Mouse (Mus musculus): ENCODE measurements around the gene Psmc5. TPM values are rescaled to one million over a fixed set of nuclear protein-coding genes. Genes with fewer than 3 reads are reported as not detected.
"Not testable (repeated sequence)": the region's sequence is repeated elsewhere in the genome, so short reads cannot be mapped to it uniquely, and the experiment has no call there.

The Psmc5 gene
- polyA plus RNA-seq, 1 experiment = 289 TPM

GRCm38 (mm10) chr11:106216730-106217490 is 39.0 kb upstream of the Psmc5 start, which contains the start of gene Ddx42:
Gene Ddx42, plus strand, starts transcription at chr11:106216926.
- Histone ChIP-seq H3K4me3 (ENCODE audit: insufficient read depth, poor library complexity, severe bottlenecking) (peak within 1 kb of the TSS; percentile 99), H3K79me2 (ENCODE audit: control insufficient read depth, insufficient read depth) (peaks cover 97% of the 10 kb centered on the region), H3K27me3 (ENCODE audit: control insufficient read depth, insufficient read depth, insufficient read length) (no peaks in the 10 kb centered on the region), H3K79me3 (ENCODE audit: low read depth) (peaks cover 85% of the 10 kb centered on the region), H3ac (ENCODE audit: control insufficient read depth, insufficient read length, low read depth) (peak within 1 kb of the TSS; percentile 94), H3K36me3 (ENCODE audit: control insufficient read depth, insufficient read depth) (peaks cover 26% of the 10 kb centered on the region)
- TF ChIP-seq MYOG (IDR thresholded peaks at IDR 0.05; ENCODE audit: control insufficient read depth, extremely low read depth, insufficient read length) (no peak), MYOD1 (IDR thresholded peaks at IDR 0.05; ENCODE audit: control insufficient read depth, insufficient read length, low read depth) (no peak), CEBPB (IDR thresholded peaks at IDR 0.05; ENCODE audit: low read depth) (no peak), USF1 (IDR thresholded peaks at IDR 0.05; ENCODE audit: low read depth) (no peak), CTCF (IDR thresholded peaks at IDR 0.05; ENCODE audit: control insufficient read depth, insufficient read depth, insufficient read length) (no peak), FOSL1 (IDR thresholded peaks at IDR 0.05; ENCODE audit: insufficient read depth, low read length, poor library complexity, severe bottlenecking) (no peak), MAX (IDR thresholded peaks at IDR 0.05) (no peak)

GRCm38 (mm10) chr11:106220603-106221002 is 35.4 kb upstream of the Psmc5 start:
- Histone ChIP-seq H3K36me3 (ENCODE audit: control insufficient read depth, insufficient read depth) (peaks cover 22% of the 10 kb centered on the region), H3ac (ENCODE audit: control insufficient read depth, insufficient read length, low read depth) (no peak overlapping the region), H3K79me3 (ENCODE audit: low read depth) (peaks cover 82% of the 10 kb centered on the region), H3K79me2 (ENCODE audit: control insufficient read depth, insufficient read depth) (peaks cover 97% of the 10 kb centered on the region), H3K27me3 (ENCODE audit: control insufficient read depth, insufficient read depth, insufficient read length) (no peaks in the 10 kb centered on the region), H3K4me3 (ENCODE audit: insufficient read depth, poor library complexity, severe bottlenecking) (no peak overlapping the region)
- TF ChIP-seq MAX (IDR thresholded peaks at IDR 0.05) (no peak), CTCF (IDR thresholded peaks at IDR 0.05; ENCODE audit: control insufficient read depth, insufficient read depth, insufficient read length) (no peak), USF1 (IDR thresholded peaks at IDR 0.05; ENCODE audit: low read depth) (no peak), FOSL1 (IDR thresholded peaks at IDR 0.05; ENCODE audit: insufficient read depth, low read length, poor library complexity, severe bottlenecking) (no peak), CEBPB (IDR thresholded peaks at IDR 0.05; ENCODE audit: low read depth) (no peak), MYOG (IDR thresholded peaks at IDR 0.05; ENCODE audit: control insufficient read depth, extremely low read depth, insufficient read length) (no peak), MYOD1 (IDR thresholded peaks at IDR 0.05; ENCODE audit: control insufficient read depth, insufficient read length, low read depth) (no peak)

DNA sequence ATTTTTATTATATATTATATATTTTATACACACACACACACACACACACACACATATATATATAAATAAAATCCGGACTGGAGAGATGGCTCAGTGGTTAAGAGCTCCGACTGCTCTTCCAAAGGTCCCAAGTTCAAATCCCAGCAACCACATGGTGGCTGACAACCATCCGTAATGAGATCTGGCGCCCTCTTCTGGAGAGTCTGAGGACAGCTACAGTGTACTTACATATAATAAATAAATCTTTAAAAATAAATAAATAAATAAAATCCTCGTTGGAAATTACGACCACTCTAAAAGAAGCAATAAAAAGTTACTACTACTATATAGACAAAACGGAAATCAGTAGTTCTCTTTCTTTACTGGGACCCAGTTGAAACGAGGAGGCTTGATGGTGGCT is 22.0 kb upstream of the Psmc5 start:
- H3ac ChIP-seq (ENCODE audit: control insufficient read depth, insufficient read length, low read depth); H3K4me3 ChIP-seq (ENCODE audit: insufficient read depth, poor library complexity, severe bottlenecking); H3K79me2 ChIP-seq (ENCODE audit: control insufficient read depth, insufficient read depth); H3K79me3 ChIP-seq (ENCODE audit: low read depth); H3K27me3 ChIP-seq (ENCODE audit: control insufficient read depth, insufficient read depth, insufficient read length): not testable (repeated sequence)
- peaks cover 95% of the 10 kb centered on the region for H3K36me3 ChIP-seq (ENCODE audit: control insufficient read depth, insufficient read depth)

GRCm38 (mm10) chr11:106246834-106247233 is 9.1 kb upstream of the Psmc5 start:
- TF ChIP-seq MAX (IDR thresholded peaks at IDR 0.05) (no peak), FOSL1 (IDR thresholded peaks at IDR 0.05; ENCODE audit: insufficient read depth, low read length, poor library complexity, severe bottlenecking) (no peak), CEBPB (IDR thresholded peaks at IDR 0.05; ENCODE audit: low read depth) (no peak)
- peaks cover 100% of the 10 kb centered on the region for H3K36me3 ChIP-seq (ENCODE audit: control insufficient read depth, insufficient read depth)
- peaks cover 19% of the 10 kb centered on the region for H3K79me2 ChIP-seq (ENCODE audit: control insufficient read depth, insufficient read depth)
- no peak overlapping the region for H3K4me3 ChIP-seq (ENCODE audit: insufficient read depth, poor library complexity, severe bottlenecking)
- no peak overlapping the region for H3ac ChIP-seq (ENCODE audit: control insufficient read depth, insufficient read length, low read depth)
- H3K79me3 ChIP-seq (ENCODE audit: low read depth) = no peaks in the 10 kb centered on the region
- H3K27me3 ChIP-seq (ENCODE audit: control insufficient read depth, insufficient read depth, insufficient read length) = no peaks in the 10 kb centered on the region

DNA sequence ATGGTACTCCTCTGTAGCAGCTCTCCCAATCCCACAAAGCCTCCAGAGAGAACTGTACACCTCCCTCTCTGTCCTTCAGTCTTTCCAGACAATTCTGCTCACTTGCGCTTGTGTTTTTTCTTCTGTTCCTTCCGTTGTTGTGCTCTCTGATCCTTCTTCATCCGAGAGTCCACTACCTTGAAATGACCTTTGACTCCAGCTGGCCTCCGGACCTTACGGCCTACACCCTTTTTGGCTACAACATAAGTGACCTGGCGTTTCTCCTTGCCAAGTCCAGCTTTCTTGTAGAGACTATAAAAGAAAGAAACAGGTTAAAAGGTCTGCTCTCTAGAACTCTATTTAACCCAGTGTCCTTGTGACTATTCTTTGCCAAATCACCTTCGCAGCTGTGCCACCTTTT is 6.6 kb upstream of the Psmc5 start:
- no peaks in the 10 kb centered on the region for H3K27me3 ChIP-seq (ENCODE audit: control insufficient read depth, insufficient read depth, insufficient read length)
- H3K79me2 ChIP-seq (ENCODE audit: control insufficient read depth, insufficient read depth) = peaks cover 41% of the 10 kb centered on the region
- H3K4me3 ChIP-seq (ENCODE audit: insufficient read depth, poor library complexity, severe bottlenecking) = no peak overlapping the region
- peaks cover 100% of the 10 kb centered on the region for H3K36me3 ChIP-seq (ENCODE audit: control insufficient read depth, insufficient read depth)
- no peak for TF ChIP-seq CTCF (IDR thresholded peaks at IDR 0.05; ENCODE audit: control insufficient read depth, insufficient read depth, insufficient read length)
- TF ChIP-seq MYOG (IDR thresholded peaks at IDR 0.05; ENCODE audit: control insufficient read depth, extremely low read depth, insufficient read length) = no peak
- TF ChIP-seq MYOD1 (IDR thresholded peaks at IDR 0.05; ENCODE audit: control insufficient read depth, insufficient read length, low read depth) = no peak
- TF ChIP-seq CEBPB (IDR thresholded peaks at IDR 0.05; ENCODE audit: low read depth) = no peak
- TF ChIP-seq USF1 (IDR thresholded peaks at IDR 0.05; ENCODE audit: low read depth) = no peak
- TF ChIP-seq FOSL1 (IDR thresholded peaks at IDR 0.05; ENCODE audit: insufficient read depth, low read length, poor library complexity, severe bottlenecking) = no peak
- no peak for TF ChIP-seq MAX (IDR thresholded peaks at IDR 0.05)
- peaks cover 9% of the 10 kb centered on the region for H3K79me3 ChIP-seq (ENCODE audit: low read depth)
- H3ac ChIP-seq (ENCODE audit: control insufficient read depth, insufficient read length, low read depth) = no peak overlapping the region

DNA sequence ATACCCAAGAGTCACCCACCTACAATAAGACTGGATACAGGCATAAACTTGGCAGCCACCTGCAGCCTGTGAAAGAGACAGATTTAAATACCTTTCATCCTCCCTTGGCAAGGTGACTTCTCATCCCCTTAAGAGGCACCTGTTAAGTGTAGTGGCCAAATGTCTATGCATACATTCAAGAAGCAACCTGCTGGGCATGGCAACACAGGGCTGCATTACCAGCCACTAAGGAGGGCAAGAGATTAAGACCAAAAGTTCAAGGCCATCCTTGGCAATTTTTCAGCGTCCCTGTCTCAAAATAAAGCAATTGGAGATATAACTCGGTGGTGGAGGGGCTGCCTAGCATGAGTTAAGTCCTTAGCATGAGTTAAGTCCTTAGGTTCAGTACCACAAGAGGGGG is 1.2 kb upstream of the Psmc5 start:
- Histone ChIP-seq H3K36me3 (ENCODE audit: control insufficient read depth, insufficient read depth) (peaks cover 75% of the 10 kb centered on the region), H3K79me2 (ENCODE audit: control insufficient read depth, insufficient read depth) (peaks cover 86% of the 10 kb centered on the region), H3K79me3 (ENCODE audit: low read depth) (peaks cover 57% of the 10 kb centered on the region), H3ac (ENCODE audit: control insufficient read depth, insufficient read length, low read depth) (peak overlapping the region; percentile 60), H3K4me3 (ENCODE audit: insufficient read depth, poor library complexity, severe bottlenecking) (peak overlapping the region; percentile 78), H3K27me3 (ENCODE audit: control insufficient read depth, insufficient read depth, insufficient read length) (no peaks in the 10 kb centered on the region)
- no peak for TF ChIP-seq CTCF (IDR thresholded peaks at IDR 0.05; ENCODE audit: control insufficient read depth, insufficient read depth, insufficient read length)

Data from C2C12 (cell line).